Mouse (Mus musculus) gastrocnemius, postnatal 25 days (tissue): Measurements from ENCODE around the gene Stil. TPM values are rescaled to one million over a fixed set of nuclear protein-coding genes. Genes with fewer than 3 reads are reported as not detected.
"Not testable (repeated sequence)": the region's sequence is repeated elsewhere in the genome, so short reads cannot be mapped to it uniquely, and the experiment has no call there.

ENCODE experiments used
- DNase-seq: peaks from one replicate; pipeline ENCODE4 v3.0.0; 2022
- long read RNA-seq, 2 experiments: library from polyadenylated mRNA; stranded (forward); transcript quantifications; one replicate each; pipeline ENCODE4 v2.0.0; 2021
- total RNA-seq, 2 experiments: library from RNA; stranded (reverse); gene quantifications; 1 replicate in 1 of 2; 2 replicates in 1 of 2; pipeline ENCODE4 v1.2.3; 2021

The Stil gene
- under 1 TPM in 1 of 2 experiments, not detected in 1; 0.24 TPM for total RNA-seq
- long read RNA-seq, experiment 1: 0 reads
- long read RNA-seq, experiment 2: 0 reads

- peak; percentile 96 for DNase-seq
These were observed at the start of gene Stil for GRCm38 (mm10) chr4:114999773-115000428. Gene Stil, plus strand, starts transcription at chr4:115000159.

DNA sequence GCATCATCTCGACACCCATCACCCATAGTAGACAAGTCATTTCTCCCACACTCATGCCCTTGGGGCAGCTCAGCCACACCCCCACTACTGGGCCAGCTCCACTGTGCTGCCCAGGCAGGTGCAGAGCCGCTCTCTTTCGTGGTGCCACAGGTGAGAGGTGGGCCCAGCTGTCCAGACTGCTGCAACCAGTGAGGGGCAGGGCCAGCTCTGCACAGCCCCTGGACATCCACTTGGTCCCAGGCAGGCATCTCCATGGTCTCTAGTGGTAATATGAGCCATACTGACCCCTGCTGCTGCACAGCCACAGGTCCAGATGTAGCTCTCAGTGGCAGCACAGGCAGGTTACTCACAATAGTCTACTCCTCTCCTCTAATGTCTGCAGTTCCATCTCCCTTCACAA lies 46.8 kb upstream of the Stil start:
- DNase-seq: no peak

GRCm38 (mm10) chr4:114957403-114957802 lies 42.6 kb upstream of the Stil start:
- no peak for DNase-seq

GRCm38 (mm10) chr4:114958231-114958630 lies 41.7 kb upstream of the Stil start:
- no peak for DNase-seq

GRCm38 (mm10) chr4:114958786-114959185 lies 41.2 kb upstream of the Stil start:
- no peak for DNase-seq

- DNase-seq: no peak
These were observed 40.4 kb upstream of the Stil start for GRCm38 (mm10) chr4:114959533-114959932.

- not testable (repeated sequence) for DNase-seq
These were observed 39.1 kb upstream of the Stil start for GRCm38 (mm10) chr4:114960881-114961280.

- no peak for DNase-seq
These were observed 29.2 kb upstream of the Stil start for GRCm38 (mm10) chr4:114970736-114971135.

DNA sequence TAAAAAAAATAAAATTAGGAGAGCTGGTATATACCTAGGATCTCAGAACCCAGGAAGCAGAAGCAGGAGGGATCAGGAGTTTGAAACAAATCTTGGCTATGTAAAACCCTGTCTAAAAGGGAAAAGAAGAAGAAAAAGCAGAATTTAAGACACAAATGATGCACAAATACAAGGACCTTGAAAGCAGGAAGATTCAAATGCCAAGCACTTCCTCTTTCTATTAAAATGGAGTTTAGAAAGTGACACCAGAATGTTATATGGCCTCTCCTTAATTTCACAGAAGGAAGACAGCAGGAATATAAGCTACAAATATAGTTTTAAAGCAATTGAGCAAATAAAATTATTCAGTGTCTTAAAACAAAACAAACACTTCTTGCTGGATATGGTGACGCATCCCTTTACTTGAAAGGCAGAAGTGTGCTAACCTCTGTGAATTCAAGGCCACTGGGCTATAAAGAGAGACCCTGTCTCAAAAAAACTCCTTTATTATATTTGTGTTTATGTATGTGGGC lies 26.7 kb upstream of the Stil start:
- no peak for DNase-seq

DNA sequence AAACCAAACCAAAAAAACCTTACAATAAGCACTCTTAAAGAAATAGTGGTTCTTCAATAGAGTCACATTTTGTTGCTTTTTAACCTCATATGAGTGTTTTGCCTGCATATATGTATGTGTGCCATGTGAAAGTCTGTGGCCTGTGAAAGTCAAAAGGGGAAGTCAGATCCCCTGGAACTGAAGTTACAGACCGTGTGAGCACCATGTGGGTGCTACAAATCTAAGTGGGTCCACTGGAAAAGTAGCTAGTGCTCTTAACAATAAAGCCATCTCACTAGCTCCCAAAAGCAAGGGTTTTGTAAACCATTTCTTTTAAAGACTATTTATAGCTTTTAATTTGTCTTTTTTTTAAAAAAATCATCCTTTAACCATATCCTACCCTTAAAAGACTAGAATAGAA lies 17.3 kb upstream of the Stil start:
- DNase-seq: no peak

GRCm38 (mm10) chr4:114983020-114983419 lies 16.9 kb upstream of the Stil start:
- DNase-seq: no peak

GRCm38 (mm10) chr4:114986211-114986590 lies 13.8 kb upstream of the Stil start:
- no peak for DNase-seq

DNA sequence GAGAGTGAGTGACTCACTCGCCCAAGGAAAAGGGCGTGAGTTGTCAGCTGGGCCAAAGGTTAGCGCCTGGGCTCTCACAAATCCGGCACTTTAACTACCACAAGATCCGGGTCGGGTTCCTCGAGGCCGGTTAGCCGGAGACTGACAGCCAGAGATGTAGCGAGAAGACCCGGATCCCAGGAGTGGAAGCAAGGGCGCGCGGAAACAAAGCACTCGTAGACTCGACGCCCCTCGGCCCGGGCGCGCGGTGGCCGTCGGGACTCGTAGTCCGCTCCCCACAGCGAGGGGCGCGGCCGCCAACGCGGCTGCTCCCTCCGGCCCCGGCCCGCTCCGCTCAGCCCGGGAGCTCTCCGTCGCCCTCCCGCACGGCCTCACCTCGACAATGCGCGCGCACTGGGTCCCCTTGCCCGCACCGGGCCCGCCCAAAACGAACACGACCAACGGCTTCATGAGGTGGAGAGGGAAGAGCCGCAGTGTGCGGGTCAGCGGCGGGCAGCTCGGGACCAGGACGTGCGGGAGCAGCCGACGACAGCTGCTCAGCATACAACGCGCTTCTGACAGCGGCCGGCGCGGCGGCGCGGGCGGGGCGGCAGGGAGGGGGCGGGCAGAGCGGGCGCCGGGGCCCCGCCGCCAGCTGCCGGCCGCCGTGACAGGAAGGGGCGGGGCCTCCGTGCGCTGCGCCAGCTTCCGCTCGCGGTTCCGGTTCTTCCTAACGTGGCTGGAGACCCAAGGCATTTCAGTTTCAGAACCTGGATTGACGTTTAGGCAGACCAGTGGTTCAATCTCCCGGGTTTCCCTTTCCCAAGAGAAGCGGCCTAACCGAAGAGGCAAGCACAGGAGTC lies 13.1 kb upstream of the Stil start, which contains the start of gene Cmpk1:
Gene Cmpk1 (minus strand): TSS at position 651 of the 842 bp plus-strand sequence.
- DNase-seq: peak; percentile 87

DNA sequence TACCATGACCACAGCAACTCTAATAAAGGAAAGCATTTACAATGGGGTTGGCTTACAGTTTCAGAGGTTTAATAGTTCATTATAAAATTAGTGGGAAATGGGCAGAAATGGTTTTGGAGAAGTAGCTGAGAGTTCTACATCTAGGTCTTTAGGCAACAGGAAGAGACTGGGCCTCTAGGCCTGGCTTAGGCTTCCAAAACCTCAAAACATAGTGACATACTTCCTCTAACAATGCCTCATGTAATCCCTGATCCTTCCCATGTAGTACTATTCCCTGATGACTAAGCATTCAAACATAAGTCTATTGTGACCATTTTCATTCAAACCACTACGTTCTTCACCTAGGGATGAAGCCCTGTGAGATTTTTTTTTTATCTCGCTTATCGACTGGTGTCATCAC lies 5.7 kb upstream of the Stil start:
- DNase-seq: no peak

- DNase-seq: no peak
These were observed 2.9 kb upstream of the Stil start for GRCm38 (mm10) chr4:114997051-114997450.

DNA sequence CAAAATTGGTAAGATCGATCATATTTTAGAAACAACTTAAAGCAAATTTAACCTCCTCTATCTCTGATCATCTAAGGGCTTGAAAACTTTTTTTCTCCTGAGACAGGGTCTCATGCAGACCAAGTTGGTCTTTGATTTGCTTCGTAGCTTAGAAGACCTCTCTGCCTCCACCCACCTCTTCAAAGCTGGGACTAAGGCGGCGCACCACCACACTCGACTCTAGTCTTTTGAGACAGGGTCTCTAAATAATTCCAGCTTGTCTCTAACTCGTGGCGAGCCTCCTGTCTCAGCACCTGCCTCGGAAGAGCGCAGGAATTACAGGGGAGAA lies 550 bp upstream of the Stil start:
- DNase-seq: no peak

DNA sequence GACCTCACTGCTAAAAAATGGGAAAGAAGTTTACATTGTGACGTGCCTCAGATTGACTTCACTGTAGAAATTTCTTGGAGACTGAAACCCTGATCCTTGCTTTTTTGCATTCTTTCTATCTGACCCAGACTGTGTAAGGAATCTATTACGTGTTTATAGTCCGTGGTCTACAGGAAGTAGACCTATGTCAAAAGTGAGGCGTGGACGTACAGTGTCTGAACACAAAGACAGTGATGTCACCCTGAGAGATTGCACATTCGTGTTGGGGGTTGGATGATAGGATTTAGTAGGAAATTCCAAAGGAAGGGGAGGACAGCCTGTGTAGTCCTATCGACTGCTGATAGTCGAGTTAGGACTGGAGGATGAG lies 453 bp downstream of the Stil start:
- no peak for DNase-seq

DNA sequence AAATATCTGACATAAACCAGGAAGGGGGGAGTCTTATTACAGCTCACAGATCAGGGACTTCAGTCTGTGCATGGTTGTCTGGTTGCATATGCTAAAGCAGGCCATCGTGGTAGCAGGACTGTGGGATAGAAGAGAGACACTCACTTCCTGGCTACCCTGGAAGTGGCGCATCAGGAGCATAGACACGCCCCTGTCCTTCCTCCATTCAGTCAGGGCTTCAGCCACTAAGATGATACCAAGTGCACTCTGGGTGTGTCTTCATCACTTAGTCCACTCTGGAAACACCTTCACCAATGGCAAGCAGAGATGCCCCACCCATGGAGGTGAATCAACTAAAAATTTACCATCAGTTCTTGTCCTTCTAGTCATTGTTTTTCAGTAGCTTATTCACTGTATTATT lies 14.3 kb downstream of the Stil start:
- DNase-seq: no peak

GRCm38 (mm10) chr4:115019997-115020396 lies 20.0 kb downstream of the Stil start:
- no peak for DNase-seq

DNA sequence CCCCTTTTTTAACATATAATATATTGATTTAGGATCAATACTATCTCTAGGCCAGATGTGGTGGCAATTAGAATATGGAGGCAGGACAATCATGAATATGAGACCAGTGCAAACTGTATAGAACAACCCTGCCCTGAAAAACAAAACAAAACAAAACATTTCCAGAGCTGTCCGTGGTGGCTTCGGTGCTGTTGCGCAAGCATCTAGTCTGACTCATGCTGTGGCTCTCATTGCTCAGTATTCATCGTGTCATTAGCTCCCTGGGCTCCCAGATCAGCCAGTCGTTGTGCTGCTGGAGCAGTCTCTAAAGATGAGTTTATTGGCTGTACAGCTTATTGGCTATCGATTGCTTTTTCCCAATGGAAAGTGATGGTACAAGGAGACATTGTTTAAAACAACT lies 35.1 kb downstream of the Stil start:
- no peak for DNase-seq

DNA sequence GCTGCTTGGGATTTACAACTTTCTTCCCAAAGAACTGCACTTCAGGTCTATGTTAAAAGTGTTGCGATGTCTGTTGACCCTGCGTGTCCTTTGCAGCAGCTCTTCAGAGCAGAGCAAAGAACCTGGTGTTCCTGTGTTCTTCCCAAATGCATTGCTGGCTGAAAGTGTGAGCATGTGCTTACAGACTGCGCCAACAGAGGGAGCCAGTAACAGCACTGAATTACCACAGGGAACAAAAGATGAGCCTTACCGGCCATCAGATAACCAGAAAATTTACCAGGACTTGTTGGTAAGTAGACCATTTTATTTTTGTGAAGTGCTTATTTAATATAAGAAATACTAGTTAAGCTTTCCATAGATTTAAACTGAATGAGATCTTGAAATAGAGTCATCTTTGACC lies 38.3 kb downstream of the Stil start:
- no peak for DNase-seq

DNA sequence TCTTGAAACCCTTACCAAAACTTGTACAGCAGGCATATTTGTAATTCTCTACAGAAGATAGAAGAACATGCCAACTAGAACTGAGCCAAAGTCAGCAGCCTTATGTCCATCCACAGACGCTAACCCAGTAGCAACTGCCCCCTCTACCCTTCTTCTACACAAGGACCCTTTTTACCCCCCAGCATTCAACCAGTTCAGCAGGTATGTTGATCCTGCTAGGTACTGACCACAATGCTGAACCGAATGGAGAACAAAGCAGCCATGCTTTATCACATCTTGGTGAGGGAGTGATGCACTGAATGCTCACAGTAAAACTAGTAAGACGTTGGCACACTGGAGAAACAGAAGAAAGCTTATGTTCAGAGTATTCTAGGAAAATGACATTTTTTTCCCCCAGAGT lies 45.7 kb downstream of the Stil start:
- no peak for DNase-seq

- no peak for DNase-seq
These were observed 47.8 kb downstream of the Stil start for GRCm38 (mm10) chr4:115047750-115048149.

DNA sequence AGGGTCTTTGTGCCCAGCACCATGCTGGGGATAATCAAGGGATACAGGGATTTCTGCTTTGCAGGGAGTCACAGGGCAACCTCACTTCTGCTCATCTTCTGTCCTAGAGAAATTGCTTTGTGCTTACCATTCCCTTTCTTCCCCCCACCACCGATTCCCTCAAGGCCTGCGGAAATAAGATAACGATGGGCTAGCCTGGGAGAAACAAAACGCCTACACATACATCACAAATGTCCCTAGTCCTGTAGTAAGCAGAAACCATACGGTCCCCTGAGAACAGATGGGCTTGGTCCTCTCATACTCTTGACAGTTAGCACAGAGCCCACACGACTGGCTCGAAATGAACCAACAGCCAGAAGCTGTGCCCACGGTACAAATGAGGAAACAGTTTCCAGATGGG lies 48.2 kb downstream of the Stil start:
- no peak for DNase-seq
